Mouse (Mus musculus) myocyte (in vitro differentiated cells): ENCODE data around the gene Iqgap3.

ENCODE experiments used
- E2F4 ChIP-seq: IDR thresholded peaks from one replicate; pipeline ENCODE4 v1.6.1; 2011; ENCODE audit warnings: mild to moderate bottlenecking, control low read depth, moderate library complexity; ENCODE audit not compliant: insufficient read depth
- MYOD1 ChIP-seq, 3 experiments: IDR thresholded peaks; one replicate each; pipeline ENCODE4 v1.6.1; 2011; ENCODE audit warnings: control low read depth in 2 of 3, low read depth in 2 of 3, mild to moderate bottlenecking in 2 of 3, moderate library complexity in 1 of 3; ENCODE audit not compliant: insufficient read length in 2 of 3, control insufficient read depth in 1 of 3
- MYOG ChIP-seq, 3 experiments: IDR thresholded peaks; one replicate each; pipeline ENCODE4 v1.6.1; 2011; ENCODE audit warnings: control low read depth in 2 of 3, low read depth in 2 of 3, mild to moderate bottlenecking in 2 of 3; ENCODE audit not compliant: insufficient read length in 2 of 3, control insufficient read depth in 1 of 3, insufficient read depth in 1 of 3
- POLR2A ChIP-seq: IDR thresholded peaks from one replicate; pipeline ENCODE4 v1.6.1; 2011; ENCODE audit warnings: low read depth, mild to moderate bottlenecking, control low read depth, moderate library complexity; ENCODE audit not compliant: insufficient read length
- POLR2AphosphoS2 ChIP-seq: IDR thresholded peaks from one replicate; pipeline ENCODE4 v1.6.1; 2011; ENCODE audit warnings: low read depth, control low read depth; ENCODE audit not compliant: insufficient read length
- TCF12 ChIP-seq: IDR thresholded peaks from one replicate; pipeline ENCODE4 v1.6.1; 2011; ENCODE audit warnings: mild to moderate bottlenecking, control low read depth; ENCODE audit not compliant: poor library complexity, insufficient read depth, severe bottlenecking
- TCF3 ChIP-seq: IDR thresholded peaks from one replicate; pipeline ENCODE4 v1.6.1; 2011; ENCODE audit warnings: low read depth, control low read depth; ENCODE audit not compliant: insufficient read length
- USF1 ChIP-seq: IDR thresholded peaks from one replicate; pipeline ENCODE4 v1.6.1; 2011; ENCODE audit warnings: low read depth, mild to moderate bottlenecking, control low read depth, moderate library complexity

- no peak for TF ChIP-seq MYOD1 (IDR thresholded peaks at IDR 0.05; ENCODE audit: control insufficient read depth in 1 of 3, insufficient read length in 2 of 3, low read depth in 2 of 3)
- no peak for TF ChIP-seq POLR2A
- no peak for TF ChIP-seq E2F4
- no peak for TF ChIP-seq TCF12
- no peak for TF ChIP-seq USF1
- no peak for TF ChIP-seq TCF3
- no peak for TF ChIP-seq POLR2AphosphoS2
- no peak for TF ChIP-seq MYOG (IDR thresholded peaks at IDR 0.05; ENCODE audit: control insufficient read depth in 1 of 3, insufficient read depth in 1 of 3, insufficient read length in 2 of 3, low read depth in 2 of 3)
Measured at GRCm38 (mm10) chr3:88129006-88129405, 47.2 kb downstream of the Iqgap3 start.
